Comparison of ENCODE assay signal across 8 mouse cellular contexts in the genomic region with DNA sequence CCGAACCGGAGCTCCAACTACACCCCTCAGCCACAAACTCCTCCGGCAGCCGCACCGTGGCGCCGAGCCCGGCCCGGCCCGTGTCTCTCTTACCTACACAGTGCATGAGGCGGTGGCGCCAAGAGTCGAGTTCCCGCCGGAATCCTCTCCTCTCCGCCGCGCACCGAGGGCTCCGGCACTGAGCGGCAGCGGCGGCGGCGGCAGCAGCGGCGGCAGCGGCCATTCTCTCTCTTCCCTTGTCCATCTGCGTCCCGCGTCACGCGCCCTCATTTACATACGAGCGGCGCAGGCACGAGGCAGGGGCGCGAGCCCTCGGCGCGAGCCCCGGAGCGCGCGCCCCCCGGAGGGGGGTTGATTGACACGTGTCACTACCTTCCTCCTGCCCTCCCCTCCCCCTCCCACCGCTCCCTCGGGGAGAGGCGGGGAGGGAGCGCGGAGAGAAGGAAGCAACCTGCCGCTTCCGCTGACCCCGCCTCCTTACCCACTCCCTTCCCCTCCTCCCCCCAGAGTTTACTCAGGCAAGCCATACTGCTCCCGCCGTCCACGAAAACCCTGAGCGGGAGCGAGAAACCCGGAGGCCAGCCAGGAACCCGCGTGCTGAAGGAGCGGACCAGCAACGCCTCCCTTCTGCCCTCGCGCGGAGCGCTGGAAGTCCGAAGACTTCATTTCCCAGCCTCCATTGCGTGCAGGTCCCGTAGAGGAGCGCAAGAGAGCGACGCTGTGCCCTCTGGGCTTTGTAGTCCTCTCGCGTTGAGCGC. TPM values are rescaled to one million over a fixed set of nuclear protein-coding genes. Genes with fewer than 3 reads are reported as not detected.
DNase-seq lines count a peak whose midpoint lies in the region; ATAC-seq lines count a peak whose summit lies in the region.

Gene Lcorl, minus strand, starts transcription at position 362 of the 758 bp plus-strand sequence.

- WGBS in heart, embryonic 13.5 days, result under 1% methylated on average over 77 of the region's 79 CpGs
- under 1% methylated on average over 70 of the region's 79 CpGs for WGBS in liver, embryonic 12.5 days (ENCODE audit: insufficient replicate concordance)
- under 1% methylated on average over 73 of the region's 79 CpGs for WGBS in stomach, embryonic 15.5 days

- peak within 1 kb of the TSS; percentile 85 for H3K27ac ChIP-seq in brown adipose tissue, adult 24 weeks (replicated peaks; ENCODE audit: low read depth, low read length)
- peak within 1 kb of the TSS; percentile 99 for H3K27ac ChIP-seq in heart, embryonic 13.5 days (replicated peaks)
- peak within 1 kb of the TSS; percentile 91 for H3K27ac ChIP-seq in liver, embryonic 12.5 days
- peak within 1 kb of the TSS; percentile 99 for H3K27ac ChIP-seq in stomach, embryonic 15.5 days

- peak; percentile 95 for DNase-seq in CD4-positive, CD25-positive, alpha-beta regulatory T cell, adult 2 months (ENCODE audit: low read depth, low spot score)
- DNase-seq in fat pad, adult 2 months (ENCODE audit: extremely low read depth, low read depth, low spot score), result peak; percentile 59
- peak; percentile 96 for DNase-seq in kidney, postnatal 10 days
- DNase-seq in natural killer cell, adult 2 months (ENCODE audit: low spot score in 2 of 2), result peak; percentile 91 to 93

- no peaks in the 10 kb centered on the region for H3K9me3 ChIP-seq in heart, embryonic 13.5 days
- H3K9me3 ChIP-seq in liver, embryonic 12.5 days (replicated peaks), result no peaks in the 10 kb centered on the region
- no peaks in the 10 kb centered on the region for H3K9me3 ChIP-seq in stomach, embryonic 15.5 days

- H3K27me3 ChIP-seq in heart, embryonic 13.5 days (replicated peaks), result no peaks in the 10 kb centered on the region
- no peaks in the 10 kb centered on the region for H3K27me3 ChIP-seq in liver, embryonic 12.5 days (replicated peaks)
- H3K27me3 ChIP-seq in stomach, embryonic 15.5 days (replicated peaks), result no peaks in the 10 kb centered on the region

- H3K9ac ChIP-seq in heart, embryonic 13.5 days, result peak within 1 kb of the TSS; percentile 98
- H3K9ac ChIP-seq in liver, embryonic 12.5 days, result peak within 1 kb of the TSS; percentile 96
- H3K9ac ChIP-seq in stomach, embryonic 15.5 days, result peak within 1 kb of the TSS; percentile 90

- peak within 1 kb of the TSS; percentile 89 for H3K4me2 ChIP-seq in heart, embryonic 13.5 days
- peak within 1 kb of the TSS; percentile 97 for H3K4me2 ChIP-seq in liver, embryonic 12.5 days
- H3K4me2 ChIP-seq in stomach, embryonic 15.5 days, result peak within 1 kb of the TSS; percentile 79

- peak within 1 kb of the TSS; percentile 98 for H3K4me3 ChIP-seq in brown adipose tissue, adult 24 weeks (ENCODE audit: insufficient read depth, low read depth, low read length)
- H3K4me3 ChIP-seq in heart, embryonic 13.5 days, result peak within 1 kb of the TSS; percentile 94
- H3K4me3 ChIP-seq in liver, embryonic 12.5 days, result peak within 1 kb of the TSS; percentile 94
- peak within 1 kb of the TSS; percentile 89 for H3K4me3 ChIP-seq in stomach, embryonic 15.5 days (replicated peaks)

- ATAC-seq in heart, embryonic 13.5 days (ENCODE audit: extremely low read depth, insufficient number of reproducible peaks, low FRiP score, low TSS enrichment), result peak; percentile 94
- ATAC-seq in liver, embryonic 12.5 days, result peak; percentile 96
- peak; percentile 97 for ATAC-seq in stomach, embryonic 15.5 days (ENCODE audit: insufficient read depth, low FRiP score, low read depth)

- no peaks in the 10 kb centered on the region for H3K36me3 ChIP-seq in heart, embryonic 13.5 days
- H3K36me3 ChIP-seq in liver, embryonic 12.5 days, result no peaks in the 10 kb centered on the region
- no peaks in the 10 kb centered on the region for H3K36me3 ChIP-seq in stomach, embryonic 15.5 days

- no peaks in the 10 kb centered on the region for H3K4me1 ChIP-seq in brown adipose tissue, adult 24 weeks (ENCODE audit: control insufficient read depth, insufficient read depth, insufficient read length, low read length)
- peaks cover 8% of the 10 kb centered on the region for H3K4me1 ChIP-seq in heart, embryonic 13.5 days
- peaks cover 21% of the 10 kb centered on the region; the same call in 1 of the 2 replicates for H3K4me1 ChIP-seq in liver, embryonic 12.5 days
- no peaks in the 10 kb centered on the region for H3K4me1 ChIP-seq in stomach, embryonic 15.5 days

RNA-seq across cellular contexts. Expression of gene Lcorl, which starts in this region (rescaled TPM):
- 8.0 and 11.2 TPM in 2 replicates for polyA plus RNA-seq in brown adipose tissue, adult 24 weeks (2012; ENCODE audit: insufficient read depth, insufficient read length, missing spikeins)
- 16.4 and 16.5 TPM in 2 replicates for polyA plus RNA-seq in heart, embryonic 13.5 days (2015; fragmentation: Nextera tagmentation; extraction: Ambion mirVana)
- polyA plus RNA-seq in liver, embryonic 12.5 days (2016; fragmentation: Nextera tagmentation; extraction: Ambion mirVana), result 9.4 and 9.7 TPM in 2 replicates
- polyA plus RNA-seq in stomach, embryonic 15.5 days (2015; fragmentation: Nextera tagmentation; extraction: Ambion mirVana), result 27.4 and 30.1 TPM in 2 replicates

Comparison
In these comparisons a context has a peak if more than half of its experiments do, and no peak if none do; other contexts are left out.
1. Peak in every context shown above with its lines: DNase-seq, ATAC-seq, H3K4me3 ChIP-seq and H3K27ac ChIP-seq.